ENCODE assay signal across 8 mouse cellular contexts in the genomic region with DNA sequence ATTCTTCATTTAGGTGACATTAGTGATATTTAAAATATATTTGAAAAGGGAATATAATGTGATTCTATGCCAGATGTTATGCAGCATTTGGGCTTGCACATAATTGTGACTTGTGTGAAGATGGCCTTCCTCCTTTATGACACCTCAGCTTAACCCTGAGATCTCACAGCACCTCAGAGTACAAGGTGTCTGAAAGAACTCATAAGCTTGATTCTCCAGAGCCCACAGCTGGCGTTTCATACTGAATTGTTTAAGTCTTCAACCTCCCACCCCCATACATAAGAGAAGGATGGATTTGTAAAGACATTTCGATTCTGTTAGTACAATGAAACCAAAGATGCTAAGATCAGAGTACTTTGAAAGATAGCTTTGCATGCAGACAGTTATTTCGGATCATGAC. TPM values are rescaled to one million over a fixed set of nuclear protein-coding genes. Genes with fewer than 3 reads are reported as not detected.
A peak's percentile ranks its signal among the peaks of the same experiment; 100 is the strongest.
DNase-seq lines count a peak whose midpoint lies in the region; ATAC-seq and TF ChIP-seq lines count a peak whose summit lies in the region.

No protein-coding gene starts in this region.

- WGBS in embryonic facial prominence, embryonic 14.5 days = 59% methylated on average over 3 of the region's 3 CpGs
- 74% methylated on average over 3 of the region's 3 CpGs for WGBS in intestine, embryonic 16.5 days
- WGBS in neural tube, embryonic 12.5 days = 81% methylated on average over 3 of the region's 3 CpGs

- H3K27ac ChIP-seq in layer of hippocampus, adult 2 months = peak overlapping the region; percentile 99
- no peak overlapping the region for H3K27ac ChIP-seq in embryonic facial prominence, embryonic 14.5 days (replicated peaks; ENCODE audit: low read depth, low read length)
- no peak overlapping the region for H3K27ac ChIP-seq in intestine, embryonic 16.5 days (ENCODE audit: low read length)
- no peak overlapping the region for H3K27ac ChIP-seq in neural tube, embryonic 12.5 days

- no peak for ATAC-seq in embryonic facial prominence, embryonic 14.5 days (ENCODE audit: low read depth)
- ATAC-seq in intestine, embryonic 16.5 days = no peak
- no peak for ATAC-seq in neural tube, embryonic 12.5 days (ENCODE audit: low FRiP score, low read depth)

- peak overlapping the region; percentile 92 for H3K4me3 ChIP-seq in layer of hippocampus, adult 2 months
- peak overlapping the region; percentile 78 for H3K4me3 ChIP-seq in embryonic facial prominence, embryonic 14.5 days (ENCODE audit: low read depth, low read length)
- H3K4me3 ChIP-seq in intestine, embryonic 16.5 days (ENCODE audit: low read length) = peak overlapping the region; percentile 82
- H3K4me3 ChIP-seq in neural tube, embryonic 12.5 days = peak overlapping the region; percentile 71

- no peak for TF ChIP-seq CTCF in layer of hippocampus, adult 2 months (conservative IDR thresholded peaks at IDR 0.05)

- peaks cover 7% of the 10 kb centered on the region for H3K36me3 ChIP-seq in embryonic facial prominence, embryonic 14.5 days (ENCODE audit: control insufficient read depth, insufficient read depth, low read length)
- no peaks in the 10 kb centered on the region for H3K36me3 ChIP-seq in intestine, embryonic 16.5 days (ENCODE audit: control insufficient read depth, insufficient read depth, low read length)
- H3K36me3 ChIP-seq in neural tube, embryonic 12.5 days = no peaks in the 10 kb centered on the region

- no peaks in the 10 kb centered on the region for H3K9me3 ChIP-seq in embryonic facial prominence, embryonic 14.5 days (ENCODE audit: control insufficient read depth, low read length)
- H3K9me3 ChIP-seq in intestine, embryonic 16.5 days (ENCODE audit: control insufficient read depth, low read length) = no peaks in the 10 kb centered on the region
- H3K9me3 ChIP-seq in neural tube, embryonic 12.5 days = no peaks in the 10 kb centered on the region

- H3K4me1 ChIP-seq in embryonic facial prominence, embryonic 14.5 days (ENCODE audit: control insufficient read depth, insufficient read depth, low read length) = peaks cover 11% of the 10 kb centered on the region
- peaks cover 2% of the 10 kb centered on the region; the same call in 1 of the 2 replicates for H3K4me1 ChIP-seq in intestine, embryonic 16.5 days (ENCODE audit: control insufficient read depth, insufficient read depth, low read length)
- peaks cover 7% of the 10 kb centered on the region; the same call in 1 of the 2 replicates for H3K4me1 ChIP-seq in neural tube, embryonic 12.5 days

- H3K27me3 ChIP-seq in embryonic facial prominence, embryonic 14.5 days (replicated peaks; ENCODE audit: control insufficient read depth, insufficient read depth, low read length) = no peaks in the 10 kb centered on the region
- no peaks in the 10 kb centered on the region for H3K27me3 ChIP-seq in intestine, embryonic 16.5 days (replicated peaks; ENCODE audit: control insufficient read depth, insufficient read depth, low read length)
- H3K27me3 ChIP-seq in neural tube, embryonic 12.5 days (replicated peaks) = no peaks in the 10 kb centered on the region

- DNase-seq in layer of hippocampus, adult 2 months (ENCODE audit: low spot score in 2 of 2) = no peak
- DNase-seq in layer of hippocampus, adult 9-10 months (ENCODE audit: low spot score) = no peak
- DNase-seq in embryonic facial prominence, embryonic 14.5 days (ENCODE audit: low spot score) = no peak
- DNase-seq in adrenal gland, postnatal 25 days = no peak
- no peak for DNase-seq in thymus, postnatal 36 days
- DNase-seq in left cerebral cortex, adult 18-20 months (ENCODE audit: low spot score in 2 of 2) = no peak

- H3K9ac ChIP-seq in embryonic facial prominence, embryonic 14.5 days (ENCODE audit: low read depth, low read length) = peak overlapping the region; percentile 98
- H3K9ac ChIP-seq in intestine, embryonic 16.5 days (ENCODE audit: low read depth, low read length) = peak overlapping the region; percentile 98
- peak overlapping the region; percentile 79 for H3K9ac ChIP-seq in neural tube, embryonic 12.5 days

- H3K4me2 ChIP-seq in embryonic facial prominence, embryonic 14.5 days (ENCODE audit: low read depth, low read length) = peak overlapping the region; percentile 78
- H3K4me2 ChIP-seq in intestine, embryonic 16.5 days (ENCODE audit: low read depth, low read length) = peak overlapping the region; percentile 76
- peak overlapping the region; percentile 76 for H3K4me2 ChIP-seq in neural tube, embryonic 12.5 days (replicated peaks)

RNA-seq across cellular contexts. Expression of a gene that starts 0.5 kb away (rescaled TPM):
- total RNA-seq in layer of hippocampus, adult 2 months (2021) = 10 to 100 TPM in 1 of 2 experiments, 1 to 10 TPM in 1; 9.3 to 10.1 TPM
- 1.7 and 1.8 TPM in 2 replicates for polyA plus RNA-seq in embryonic facial prominence, embryonic 14.5 days (2014; fragmentation: Nextera tagmentation; extraction: Ambion mirVana)
- 3.7 and 4.7 TPM in 2 replicates for polyA plus RNA-seq in intestine, embryonic 16.5 days (2015; fragmentation: Nextera tagmentation; extraction: Ambion mirVana)
- polyA plus RNA-seq in neural tube, embryonic 12.5 days (2016; fragmentation: Nextera tagmentation; extraction: Ambion mirVana) = 0.99 and 1.5 TPM in 2 replicates
- total RNA-seq in adrenal gland, postnatal 25 days (2021) = 17.1 and 28.1 TPM in 2 replicates
- 10 to 100 TPM in 1 of 2 experiments, 1 to 10 TPM in 1; 9.4 to 12.8 TPM for total RNA-seq in left cerebral cortex, adult 18-20 months (2021)

RNA-seq across cellular contexts. Expression of a gene that starts 1.0 kb away (rescaled TPM):
- total RNA-seq in layer of hippocampus, adult 2 months (2021) = 10 to 100 TPM; 27.5 to 28.6 TPM
- polyA plus RNA-seq in embryonic facial prominence, embryonic 14.5 days (2014; fragmentation: Nextera tagmentation; extraction: Ambion mirVana) = 43.6 and 49.6 TPM in 2 replicates
- polyA plus RNA-seq in intestine, embryonic 16.5 days (2015; fragmentation: Nextera tagmentation; extraction: Ambion mirVana) = 37.2 and 37.4 TPM in 2 replicates
- polyA plus RNA-seq in neural tube, embryonic 12.5 days (2016; fragmentation: Nextera tagmentation; extraction: Ambion mirVana) = 21.1 and 22.6 TPM in 2 replicates
- total RNA-seq in adrenal gland, postnatal 25 days (2021) = 49.7 and 59.2 TPM in 2 replicates
- total RNA-seq in left cerebral cortex, adult 18-20 months (2021) = 10 to 100 TPM; 26.3 to 27.4 TPM
